Mouse (Mus musculus): Measurements from ENCODE around the gene Dpep2nb.

DNA sequence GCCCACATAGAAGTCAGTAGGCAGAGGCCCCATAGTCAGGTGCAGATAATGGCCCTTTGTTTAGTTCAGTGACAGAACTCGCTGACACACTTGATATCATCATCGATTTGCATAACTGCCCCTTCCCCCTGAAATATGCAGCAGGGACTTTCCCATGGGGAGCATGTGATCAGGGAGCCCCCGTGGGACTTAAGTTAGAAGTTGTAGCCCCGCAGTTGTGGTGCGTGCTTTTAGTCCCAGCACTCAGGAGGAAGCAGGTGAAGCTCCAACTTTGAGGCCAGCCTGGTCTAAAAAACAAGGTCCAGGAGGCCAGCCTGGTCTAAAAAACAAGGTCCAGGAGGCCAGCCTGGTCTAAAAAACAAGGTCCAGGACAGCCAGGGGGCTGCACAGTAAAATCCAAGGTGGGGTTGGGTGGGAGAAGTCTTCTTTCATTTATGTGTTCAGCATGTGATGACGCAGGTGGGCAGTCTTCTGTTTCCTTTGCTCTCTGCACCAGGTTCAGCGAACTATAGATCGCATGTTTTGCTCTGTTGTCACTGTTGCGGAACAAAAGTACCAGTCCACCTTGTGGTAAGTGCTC is 46.8 kb upstream of the Dpep2nb start:
- TF ChIP-seq TAL1 (IDR thresholded peaks at IDR 0.05; ENCODE audit: low read length): no peak
- TF ChIP-seq GATA1 (IDR thresholded peaks at IDR 0.05; ENCODE audit: low read length): no peak
